Mouse (Mus musculus): ENCODE data around the gene Vps41.

- TF ChIP-seq POLR2A (IDR thresholded peaks at IDR 0.05; ENCODE audit: borderline replicate concordance, low read depth, low read length) = no peak
- 0 out of 2 replicates have a peak, but pooled peaks have one; percentile 27 for TF ChIP-seq CTCF (IDR thresholded peaks at IDR 0.05; ENCODE audit: low read depth, low read length)
These were observed 40.9 kb downstream of the Vps41 start for GRCm38 (mm10) chr13:18757958-18758357.

All from bone marrow macrophage, adult 2 months (primary cell).